In the genomic region with DNA sequence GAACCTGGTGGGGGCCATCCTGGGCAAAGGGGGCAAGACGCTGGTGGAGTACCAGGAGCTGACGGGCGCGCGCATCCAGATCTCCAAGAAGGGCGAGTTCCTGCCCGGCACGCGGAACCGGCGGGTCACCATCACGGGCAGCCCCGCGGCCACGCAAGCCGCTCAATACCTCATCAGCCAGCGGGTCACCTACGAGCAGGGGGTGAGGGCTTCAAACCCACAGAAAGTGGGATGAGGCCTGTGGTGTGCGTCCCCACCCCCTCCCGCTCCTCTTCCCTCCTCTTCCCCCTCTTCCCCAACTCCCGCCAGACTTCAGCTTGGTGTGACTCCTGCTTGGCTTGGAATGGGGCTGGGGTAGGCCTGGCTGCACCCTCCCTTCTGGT, we compare ENCODE assay signal across 8 mouse cellular contexts. TPM values are rescaled to one million over a fixed set of nuclear protein-coding genes. Genes with fewer than 3 reads are reported as not detected.
DNase-seq lines count a peak whose midpoint lies in the region; ATAC-seq lines count a peak whose summit lies in the region.

No protein-coding gene starts in this region.

- under 1% methylated on average over 21 of the region's 21 CpGs for WGBS in forebrain, embryonic 10.5 days
- under 1% methylated on average over 21 of the region's 21 CpGs for WGBS in liver, embryonic 11.5 days

- H3K4me2 ChIP-seq in liver, embryonic 11.5 days: peak overlapping the region; percentile 72

- H3K9me3 ChIP-seq in forebrain, embryonic 10.5 days: no peaks in the 10 kb centered on the region
- H3K9me3 ChIP-seq in liver, embryonic 11.5 days (ENCODE audit: control insufficient read depth, low read length): no peaks in the 10 kb centered on the region

- ATAC-seq in liver, embryonic 11.5 days (replicated peaks; ENCODE audit: low FRiP score): peak; percentile 12; the same call in 1 of the 2 replicates

- peak overlapping the region; percentile 67 for H3K4me3 ChIP-seq in forebrain, embryonic 10.5 days
- peak overlapping the region; percentile 62 for H3K4me3 ChIP-seq in liver, embryonic 11.5 days (ENCODE audit: low read depth, low read length)

- DNase-seq in heart, adult 11 months: peak; percentile 92
- no peak for DNase-seq in heart, adult 18-20 months
- peak; percentile 31 for DNase-seq in 416B (ENCODE audit: low read depth)
- peak; percentile 30 for DNase-seq in forebrain, embryonic 10.5 days (ENCODE audit: extremely low spot score, low spot score)
- DNase-seq in liver, embryonic 11.5 days (ENCODE audit: low spot score): no peak
- DNase-seq in B cell, adult 2 months: no peak
- DNase-seq in gastrocnemius, postnatal 25 days: no peak
- no peak for DNase-seq in spleen, postnatal 36 days (ENCODE audit: low spot score in 2 of 2)

- peak overlapping the region; percentile 54 for H3K9ac ChIP-seq in liver, embryonic 11.5 days (ENCODE audit: low read depth, low read length)

- H3K27me3 ChIP-seq in forebrain, embryonic 10.5 days (ENCODE audit: poor library complexity, severe bottlenecking): peaks cover 81% of the 10 kb centered on the region
- H3K27me3 ChIP-seq in liver, embryonic 11.5 days (replicated peaks; ENCODE audit: control insufficient read depth, insufficient read depth, low read length): peaks cover 73% of the 10 kb centered on the region

- H3K27ac ChIP-seq in forebrain, embryonic 10.5 days: peak overlapping the region; percentile 82
- no peak overlapping the region for H3K27ac ChIP-seq in liver, embryonic 11.5 days (ENCODE audit: low read depth, low read length)

- peaks cover 15% of the 10 kb centered on the region for H3K36me3 ChIP-seq in forebrain, embryonic 10.5 days (replicated peaks)
- no peaks in the 10 kb centered on the region for H3K36me3 ChIP-seq in liver, embryonic 11.5 days (ENCODE audit: control insufficient read depth, insufficient read depth, low read length)

- H3K4me1 ChIP-seq in forebrain, embryonic 10.5 days: peaks cover 58% of the 10 kb centered on the region
- H3K4me1 ChIP-seq in liver, embryonic 11.5 days (replicated peaks; ENCODE audit: control insufficient read depth, insufficient read depth, low read length): no peaks in the 10 kb centered on the region; the same call in 1 of the 2 replicates

RNA-seq across cellular contexts. Expression of a gene that starts 28.8 kb away (rescaled TPM):
- not detected for total RNA-seq in heart, adult 18-20 months (2021)
- polyA plus RNA-seq in forebrain, embryonic 10.5 days (2016; fragmentation: Nextera tagmentation; extraction: Ambion mirVana): 0.15 TPM in 1 of 2 replicates, not detected in the other
- not detected in 2 replicates for polyA plus RNA-seq in liver, embryonic 11.5 days (2014; fragmentation: Nextera tagmentation; extraction: Ambion mirVana)
- not detected for total RNA-seq in gastrocnemius, postnatal 25 days (2021)

RNA-seq across cellular contexts. Expression of a gene that starts 32.7 kb away (rescaled TPM):
- 1 to 10 TPM; 3.6 to 4.0 TPM for total RNA-seq in heart, adult 18-20 months (2021)
- 3.9 and 4.4 TPM in 2 replicates for polyA plus RNA-seq in forebrain, embryonic 10.5 days (2016; fragmentation: Nextera tagmentation; extraction: Ambion mirVana)
- polyA plus RNA-seq in liver, embryonic 11.5 days (2014; fragmentation: Nextera tagmentation; extraction: Ambion mirVana): 1.5 and 2.2 TPM in 2 replicates
- 1 to 10 TPM; 4.3 to 4.9 TPM for total RNA-seq in gastrocnemius, postnatal 25 days (2021)

RNA-seq across cellular contexts. Expression of a gene that starts 32.7 kb away (rescaled TPM):
- 1 to 10 TPM; 4.4 to 4.9 TPM for total RNA-seq in heart, adult 18-20 months (2021)
- polyA plus RNA-seq in forebrain, embryonic 10.5 days (2016; fragmentation: Nextera tagmentation; extraction: Ambion mirVana): 2.2 and 2.9 TPM in 2 replicates
- 0.22 and 0.41 TPM in 2 replicates for polyA plus RNA-seq in liver, embryonic 11.5 days (2014; fragmentation: Nextera tagmentation; extraction: Ambion mirVana)
- total RNA-seq in gastrocnemius, postnatal 25 days (2021): 1 to 10 TPM; 1.7 to 2.1 TPM

RNA-seq across cellular contexts. Expression of a gene that starts 45.5 kb away (rescaled TPM):
- 10 to 100 TPM; 22.4 to 23.1 TPM for total RNA-seq in heart, adult 18-20 months (2021)
- 21.3 and 22.1 TPM in 2 replicates for polyA plus RNA-seq in forebrain, embryonic 10.5 days (2016; fragmentation: Nextera tagmentation; extraction: Ambion mirVana)
- polyA plus RNA-seq in liver, embryonic 11.5 days (2014; fragmentation: Nextera tagmentation; extraction: Ambion mirVana): 23.3 and 24.9 TPM in 2 replicates
- 10 to 100 TPM; 13.7 to 14.3 TPM for total RNA-seq in gastrocnemius, postnatal 25 days (2021)

RNA-seq across cellular contexts. Expression of a gene that starts 48.2 kb away (rescaled TPM):
- total RNA-seq in heart, adult 18-20 months (2021): 10 to 100 TPM in 1 of 2 experiments, 1 to 10 TPM in 1; 8.8 to 10.2 TPM
- 30.0 and 31.0 TPM in 2 replicates for polyA plus RNA-seq in forebrain, embryonic 10.5 days (2016; fragmentation: Nextera tagmentation; extraction: Ambion mirVana)
- 20.8 and 21.1 TPM in 2 replicates for polyA plus RNA-seq in liver, embryonic 11.5 days (2014; fragmentation: Nextera tagmentation; extraction: Ambion mirVana)
- total RNA-seq in gastrocnemius, postnatal 25 days (2021): 1 to 10 TPM; 5.2 to 6.5 TPM

Comparison
In these comparisons a context has a peak if more than half of its experiments do, and no peak if none do; other contexts are left out.
1. DNase-seq: peak in heart, adult 11 months (single experiment), 416B (single experiment) and forebrain, embryonic 10.5 days (single experiment); none in heart, adult 18-20 months (0 of 2), liver, embryonic 11.5 days (single experiment), B cell, adult 2 months (0 of 2), gastrocnemius, postnatal 25 days (single experiment) and spleen, postnatal 36 days (0 of 2).